Mouse (Mus musculus) B cell, adult 2 months (primary cell): ENCODE measurements around the gene Arid3a.

Experiments
- DNase-seq, 2 experiments: peaks; one replicate each; pipeline ENCODE4 v3.0.0; 2022

Gene Arid3a

GRCm38 (mm10) chr10:79927324-79928029 is 634 bp downstream of the Arid3a start:
- peak; percentile 61 to 68 for DNase-seq

- DNase-seq = peak; percentile 52 to 56
These were observed 1.3 kb downstream of the Arid3a start for GRCm38 (mm10) chr10:79928030-79928694.

- DNase-seq = no peak
These were observed 2.3 kb downstream of the Arid3a start for GRCm38 (mm10) chr10:79928907-79929701.

GRCm38 (mm10) chr10:79929967-79930825 is 3.4 kb downstream of the Arid3a start:
- DNase-seq = no peak

GRCm38 (mm10) chr10:79930826-79931186 is 4.0 kb downstream of the Arid3a start:
- no peak for DNase-seq

- DNase-seq = no peak
These were observed 5.0 kb downstream of the Arid3a start for GRCm38 (mm10) chr10:79931797-79932196.

GRCm38 (mm10) chr10:79932736-79933135 is 5.9 kb downstream of the Arid3a start:
- DNase-seq = no peak

- DNase-seq = no peak
These were observed 6.4 kb downstream of the Arid3a start for GRCm38 (mm10) chr10:79933145-79933679.

GRCm38 (mm10) chr10:79933861-79934260 is 7.0 kb downstream of the Arid3a start:
- no peak for DNase-seq

GRCm38 (mm10) chr10:79934272-79934721 is 7.5 kb downstream of the Arid3a start:
- DNase-seq = no peak

- no peak for DNase-seq
These were observed 8.1 kb downstream of the Arid3a start for GRCm38 (mm10) chr10:79934794-79935569.

GRCm38 (mm10) chr10:79936284-79936910 is 9.6 kb downstream of the Arid3a start:
- DNase-seq = no peak

- DNase-seq = peak; percentile 81 to 83
These were observed 10.1 kb downstream of the Arid3a start for GRCm38 (mm10) chr10:79936911-79937441.

GRCm38 (mm10) chr10:79937775-79938526 is 11.1 kb downstream of the Arid3a start:
- DNase-seq = no peak

- DNase-seq = peak; percentile 89 to 93
These were observed 13.9 kb downstream of the Arid3a start for GRCm38 (mm10) chr10:79940749-79941148.

GRCm38 (mm10) chr10:79942988-79943387 is 16.1 kb downstream of the Arid3a start:
- no peak for DNase-seq

- no peak for DNase-seq
These were observed 16.6 kb downstream of the Arid3a start for GRCm38 (mm10) chr10:79943471-79943901.

- no peak for DNase-seq
These were observed 18.8 kb downstream of the Arid3a start for GRCm38 (mm10) chr10:79945507-79946234.

GRCm38 (mm10) chr10:79946752-79947322 is 20.0 kb downstream of the Arid3a start:
- DNase-seq = no peak
